Mouse (Mus musculus): ENCODE measurements around the gene Ap1s3.
A peak's percentile ranks its signal among the peaks of the same experiment; 100 is the strongest.

Ap1s3 gene

DNA sequence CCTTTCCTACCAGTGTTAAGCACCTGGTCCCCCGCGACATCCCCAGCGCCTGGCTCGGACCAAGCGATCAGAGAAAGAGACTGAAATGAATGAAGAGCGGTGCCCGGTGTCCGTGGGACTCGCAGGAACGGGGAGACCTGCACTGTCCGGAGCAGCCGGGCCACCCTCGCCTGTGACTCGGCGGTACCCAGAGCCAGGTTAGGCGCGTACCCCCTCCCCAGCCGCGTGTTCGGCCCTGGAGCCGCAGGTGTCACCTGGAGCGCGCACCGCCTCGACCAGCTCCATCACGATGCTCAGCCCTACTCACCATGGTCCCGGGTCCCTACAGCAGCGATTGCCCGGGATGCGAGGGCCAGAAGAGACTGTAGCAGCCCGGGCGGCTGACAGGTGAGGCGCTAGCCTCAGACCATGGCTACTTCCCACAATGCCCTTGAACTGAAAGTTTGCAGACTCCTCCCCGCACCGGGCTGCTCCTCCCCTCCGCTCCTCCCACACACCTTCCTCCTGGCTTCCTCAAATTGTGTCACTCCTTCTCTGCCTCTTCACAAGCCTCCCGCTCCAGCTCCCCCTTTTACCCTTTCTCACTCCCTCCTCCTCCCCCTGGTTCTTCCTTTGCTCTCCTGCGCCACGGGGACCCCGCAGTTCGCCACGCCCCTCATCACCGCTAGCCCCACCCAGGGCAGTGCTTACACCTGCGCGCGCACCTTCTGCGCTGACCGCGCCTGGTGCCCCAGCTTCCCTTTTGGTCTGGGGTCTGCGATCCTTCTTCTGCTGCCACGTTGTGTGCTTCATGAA lies at the start of gene Ap1s3:
Gene Ap1s3 (minus strand): TSS at position 430 of the 795 bp plus-strand sequence.
- DNase-seq (ENCODE audit: low read depth, low spot score), result peak; percentile 92

DNA sequence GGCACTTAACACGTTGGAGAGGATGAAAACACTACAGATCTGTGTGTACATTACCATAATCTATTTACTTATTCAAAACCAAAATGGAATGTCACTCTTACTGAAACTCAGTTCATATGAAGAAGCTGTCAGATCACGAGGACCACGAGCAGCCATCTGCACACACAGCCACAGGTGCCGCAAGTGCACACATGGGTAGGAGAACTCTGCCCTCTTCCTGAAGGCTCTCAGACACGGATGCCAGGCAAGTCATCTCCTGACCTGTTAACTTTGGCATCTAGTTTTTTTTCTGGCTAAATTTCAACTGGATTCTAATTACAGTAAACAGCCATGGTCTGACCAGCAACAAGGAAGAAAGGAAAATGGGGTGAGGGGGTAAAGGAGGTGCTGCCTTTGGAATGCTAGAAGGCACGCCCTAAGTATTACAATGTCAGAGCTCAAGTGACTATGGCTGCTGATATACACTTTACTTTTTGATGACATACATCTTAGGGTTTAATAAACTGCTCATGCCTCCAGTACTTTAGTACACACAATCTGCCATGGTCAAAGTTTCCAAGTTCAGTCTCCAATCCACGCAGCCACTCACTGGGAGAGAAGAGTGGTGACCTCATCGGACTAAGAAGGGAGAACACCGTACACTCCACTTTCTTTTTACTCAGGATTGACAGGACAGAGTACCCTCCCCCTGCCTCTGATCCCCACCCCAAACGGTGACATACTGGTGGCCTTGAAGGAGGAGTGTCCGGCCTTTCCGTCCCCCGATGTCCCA lies 42.6 kb upstream of the Ap1s3 start:
- no peak for DNase-seq (ENCODE audit: low read depth, low spot score)

DNA sequence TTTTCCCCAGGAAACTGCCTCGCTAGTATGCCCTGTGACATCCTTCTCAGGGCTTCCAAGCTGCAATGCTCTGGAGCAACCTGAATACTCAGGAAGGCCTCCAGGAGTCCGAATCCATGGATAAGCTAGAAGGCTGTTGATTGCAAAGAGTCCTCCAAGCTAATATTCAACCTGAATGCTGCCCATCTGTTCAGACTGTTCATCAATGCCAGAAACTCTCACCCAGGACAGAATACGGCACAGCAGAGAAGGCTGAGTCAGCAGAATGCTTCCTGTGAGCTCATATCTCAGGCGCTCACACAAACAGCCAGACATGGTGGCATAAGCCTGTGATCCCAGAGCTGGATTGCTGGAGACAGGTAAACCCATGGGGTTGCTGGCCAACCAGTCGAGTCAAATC lies 41.3 kb upstream of the Ap1s3 start:
- no peak for DNase-seq (ENCODE audit: low read depth, low spot score)

- no peak for DNase-seq (ENCODE audit: low read depth, low spot score)
Observed at GRCm38 (mm10) chr1:79711147-79712126, 39.7 kb upstream of the Ap1s3 start.

DNA sequence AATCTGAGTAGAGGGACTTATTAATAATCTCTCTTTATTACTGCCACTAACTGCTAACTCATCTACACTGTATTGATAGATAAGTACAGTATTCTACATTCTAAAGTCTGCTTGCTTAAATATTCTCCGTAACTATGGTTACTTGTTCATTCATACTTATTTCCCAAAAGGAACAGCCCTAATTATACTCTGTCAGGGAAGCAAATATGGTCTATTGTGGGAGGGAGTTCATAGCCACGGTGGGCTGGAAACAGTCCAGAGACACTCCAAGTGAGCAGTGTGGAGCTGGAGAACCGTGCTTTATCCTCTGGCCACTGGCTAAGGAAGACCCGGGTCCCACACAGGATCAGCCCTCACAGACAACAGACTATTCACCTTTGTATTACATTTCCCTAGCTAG lies 38.9 kb upstream of the Ap1s3 start:
- no peak for DNase-seq (ENCODE audit: low read depth, low spot score)

DNA sequence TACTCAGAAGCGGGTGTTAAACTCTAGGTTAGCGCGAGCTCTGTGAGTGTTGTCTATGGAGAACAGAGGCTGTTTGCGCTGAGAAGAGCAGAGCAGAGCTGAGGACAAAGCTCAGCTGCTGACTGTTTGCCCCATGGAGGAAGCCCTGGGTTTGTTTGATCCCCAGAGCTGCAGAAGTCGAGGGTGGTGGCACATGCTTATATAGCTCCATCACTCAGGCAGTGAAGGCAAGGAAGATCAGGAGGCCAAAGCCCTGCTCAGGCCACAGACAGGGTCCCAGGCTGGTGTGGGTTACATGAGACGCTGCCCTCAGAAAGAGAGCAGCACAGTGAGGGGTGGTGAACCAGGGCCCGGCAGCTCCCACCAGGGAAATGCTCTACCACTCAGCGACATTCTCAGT lies 38.4 kb upstream of the Ap1s3 start:
- no peak for DNase-seq (ENCODE audit: low read depth, low spot score)

DNA sequence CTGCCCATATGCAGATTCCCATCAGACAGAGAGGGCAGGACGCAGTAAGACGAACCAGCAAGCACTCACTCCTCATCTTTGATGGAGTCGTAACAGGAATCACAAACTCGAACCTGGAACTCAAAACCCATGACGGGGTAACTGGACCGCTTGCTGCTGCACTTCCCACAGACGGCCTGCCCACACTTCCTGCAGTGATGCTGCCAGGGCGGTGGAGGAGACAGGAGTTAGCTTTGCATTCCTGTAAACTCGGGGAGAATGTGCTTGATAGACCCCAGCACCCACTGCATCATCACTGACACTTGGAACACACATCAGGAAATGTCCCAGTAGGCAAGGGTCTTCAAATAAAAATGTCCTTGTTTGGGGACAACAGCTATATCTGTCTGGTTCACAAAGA lies 35.6 kb upstream of the Ap1s3 start:
- no peak for DNase-seq (ENCODE audit: low read depth, low spot score)

GRCm38 (mm10) chr1:79706707-79707106 lies 34.9 kb upstream of the Ap1s3 start:
- no peak for DNase-seq (ENCODE audit: low read depth, low spot score)

DNA sequence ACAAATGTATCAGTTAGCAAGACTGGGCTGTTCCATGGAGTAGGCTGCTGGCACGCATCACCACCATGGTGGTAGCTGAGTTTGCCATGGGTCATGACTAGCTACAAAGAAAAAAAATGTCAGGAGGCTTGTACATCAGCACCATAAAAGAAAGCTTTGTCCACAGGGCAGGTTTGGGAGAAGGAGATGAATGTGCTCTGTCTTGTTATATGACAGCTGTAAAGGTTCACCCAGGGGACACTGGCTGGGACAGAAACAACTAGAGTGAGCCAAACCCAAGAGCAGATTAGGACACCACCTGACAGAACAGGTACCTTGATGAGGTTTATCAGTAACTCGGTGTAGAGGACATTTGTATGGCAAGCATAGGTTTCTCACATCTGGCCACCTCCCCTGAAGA lies 32.9 kb upstream of the Ap1s3 start:
- DNase-seq (ENCODE audit: low read depth, low spot score), result no peak

- no peak for DNase-seq (ENCODE audit: low read depth, low spot score)
Observed at GRCm38 (mm10) chr1:79703520-79703919, 31.7 kb upstream of the Ap1s3 start.

DNA sequence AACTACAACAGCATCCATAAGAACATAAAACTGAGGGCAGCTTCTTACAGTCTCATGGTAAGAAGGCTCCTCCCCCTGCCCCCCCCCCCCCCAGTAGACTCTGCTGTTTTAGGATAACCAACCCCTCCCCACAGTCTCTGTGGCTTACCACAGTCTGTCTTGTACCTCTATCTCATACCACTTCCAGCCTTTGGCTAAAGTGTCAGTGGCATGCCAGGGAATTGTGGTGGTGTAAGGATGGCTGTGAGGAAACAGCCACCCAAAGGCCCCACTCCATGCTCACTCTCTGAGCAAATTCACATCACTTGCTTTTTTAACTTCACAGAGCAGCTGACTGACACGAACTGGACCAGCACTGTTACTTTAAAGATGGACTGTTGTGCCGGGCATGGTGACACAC lies 26.7 kb upstream of the Ap1s3 start:
- DNase-seq (ENCODE audit: low read depth, low spot score), result no peak

DNA sequence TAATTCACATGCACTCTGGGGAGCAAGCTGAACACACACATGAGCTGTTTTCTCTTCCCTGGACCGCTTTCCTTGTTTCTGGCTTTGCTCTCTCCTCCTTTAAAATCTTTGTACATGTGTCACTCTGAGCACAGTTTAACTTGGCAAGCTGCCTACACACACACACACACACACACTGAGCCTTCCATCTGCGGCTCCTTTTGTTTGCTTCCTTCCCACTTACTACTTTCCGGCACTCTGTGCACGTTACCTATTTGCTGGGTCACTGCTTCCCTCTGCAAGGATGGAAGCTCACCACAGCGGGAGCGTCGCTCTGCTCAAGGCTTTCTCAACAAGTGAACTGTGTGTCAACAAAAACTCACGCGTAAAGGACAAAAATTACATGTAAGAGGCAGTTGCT lies 25.6 kb upstream of the Ap1s3 start:
- no peak for DNase-seq (ENCODE audit: low read depth, low spot score)

GRCm38 (mm10) chr1:79696933-79697332 lies 25.2 kb upstream of the Ap1s3 start:
- no peak for DNase-seq (ENCODE audit: low read depth, low spot score)

DNA sequence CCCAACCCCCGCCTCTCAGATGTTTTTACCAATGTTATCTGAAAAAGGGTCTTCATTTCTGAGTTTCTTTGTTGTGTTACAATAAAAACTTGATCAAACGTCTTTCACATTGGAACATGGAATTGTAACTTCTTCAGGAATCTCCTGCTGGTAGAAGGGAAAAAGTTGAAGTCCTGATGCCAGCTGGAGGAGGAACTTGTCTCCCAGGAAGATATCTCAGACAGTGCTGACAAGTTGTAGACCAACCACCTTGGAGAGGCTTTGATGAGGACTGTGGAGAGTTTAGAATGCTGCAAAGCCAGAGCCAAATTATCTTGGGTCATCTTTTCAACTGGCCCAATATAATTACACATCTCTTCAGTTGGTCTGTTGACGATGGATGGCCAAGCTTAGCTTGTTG lies 20.7 kb upstream of the Ap1s3 start:
- DNase-seq (ENCODE audit: low read depth, low spot score), result no peak

GRCm38 (mm10) chr1:79687254-79687653 lies 15.5 kb upstream of the Ap1s3 start:
- no peak for DNase-seq (ENCODE audit: low read depth, low spot score)

GRCm38 (mm10) chr1:79684027-79684426 lies 12.3 kb upstream of the Ap1s3 start:
- peak; percentile 56 for DNase-seq (ENCODE audit: low read depth, low spot score)

DNA sequence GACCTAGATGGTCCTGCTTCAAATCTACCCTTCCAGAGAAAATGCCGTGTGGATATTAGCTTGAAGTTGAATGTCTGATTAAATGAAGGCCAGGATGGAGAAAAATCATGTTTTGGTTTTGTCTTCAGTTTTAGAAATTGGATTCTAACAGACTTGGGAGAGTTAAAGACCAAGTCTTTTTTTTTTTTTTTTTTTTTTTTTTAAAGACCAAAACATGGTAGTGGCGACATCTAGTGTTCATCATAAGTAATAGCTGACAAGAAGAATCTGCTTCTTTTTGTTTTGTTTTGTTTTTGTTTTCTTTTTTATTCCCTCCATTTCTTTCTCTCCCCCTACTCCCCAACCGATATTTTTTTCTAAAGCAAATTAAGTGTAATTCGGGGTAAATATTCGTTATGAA lies 11.2 kb upstream of the Ap1s3 start:
- peak; percentile 52 for DNase-seq (ENCODE audit: low read depth, low spot score)

DNA sequence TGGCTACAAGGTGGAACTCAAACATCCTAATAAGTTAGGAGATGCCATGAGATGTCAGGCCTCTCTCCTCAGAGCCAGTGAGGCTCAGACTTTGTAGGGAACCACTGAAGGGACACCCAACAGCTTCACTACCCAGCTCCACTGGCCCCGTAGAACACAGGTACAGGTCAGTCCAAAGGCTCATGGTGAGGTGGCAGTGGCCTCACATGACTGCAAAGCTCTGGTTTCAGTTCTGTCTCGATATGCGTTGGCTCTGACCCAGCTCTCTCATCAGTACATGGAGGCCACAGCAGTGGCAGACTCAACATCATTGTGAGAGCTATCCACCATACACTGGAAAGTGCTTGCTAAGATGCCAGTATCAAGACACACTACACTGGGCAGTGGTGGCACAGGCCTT lies 9.0 kb upstream of the Ap1s3 start:
- no peak for DNase-seq (ENCODE audit: low read depth, low spot score)

- no peak for DNase-seq (ENCODE audit: low read depth, low spot score)
Observed at GRCm38 (mm10) chr1:79678117-79678684, 6.4 kb upstream of the Ap1s3 start.

- DNase-seq (ENCODE audit: low read depth, low spot score), result no peak
Observed at GRCm38 (mm10) chr1:79675716-79676115, 3.9 kb upstream of the Ap1s3 start.

- DNase-seq (ENCODE audit: low read depth, low spot score), result peak; percentile 89
Observed at GRCm38 (mm10) chr1:79671196-79671542, 603 bp downstream of the Ap1s3 start.
